Mouse (Mus musculus) CD4-positive, CD25-positive, alpha-beta regulatory T cell, adult 2 months (primary cell): ENCODE measurements around the gene Pus3.
A peak's percentile ranks its signal among the peaks of the same experiment; 100 is the strongest.

Experiments used
- DNase-seq: peaks from one replicate; pipeline ENCODE4 v3.0.0-alpha.2; 2012; ENCODE audit warnings: low read depth, low spot score

Gene Pus3

DNA sequence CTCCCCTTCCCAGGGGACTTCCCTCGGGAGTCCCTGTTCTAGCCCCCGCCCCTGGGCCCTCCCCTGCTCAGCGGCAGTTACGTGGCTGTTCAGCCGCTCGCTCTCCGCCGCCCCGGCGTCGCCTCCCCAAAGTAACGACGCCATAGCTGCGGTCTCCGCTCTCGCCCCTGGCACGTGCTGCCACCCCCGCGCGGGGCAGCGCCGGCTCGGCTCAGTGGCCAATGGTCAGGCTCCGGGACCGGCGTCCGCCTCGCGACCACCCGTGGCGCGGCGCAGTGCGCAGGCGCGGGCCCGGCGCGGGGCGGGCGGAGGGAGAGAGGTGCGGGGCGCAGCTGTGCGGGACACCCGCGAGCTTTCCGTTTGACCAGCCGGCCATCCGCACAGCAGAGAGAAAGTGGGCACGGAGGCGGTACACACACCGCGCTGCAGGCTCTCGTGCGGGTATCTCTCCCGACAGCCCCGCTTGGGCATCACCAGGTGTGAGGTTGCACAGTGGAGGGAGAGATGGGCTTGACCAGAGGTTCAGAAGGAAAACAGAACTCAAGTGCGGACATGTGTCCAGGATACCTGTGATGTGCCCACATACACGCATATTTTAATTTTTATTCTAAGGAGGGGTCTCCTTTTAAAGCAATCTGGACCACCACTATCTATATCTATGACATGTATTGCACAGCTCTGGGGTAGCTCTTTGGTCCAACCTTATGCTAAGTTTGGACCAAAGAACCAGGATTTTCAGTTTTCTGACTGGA, at the start of gene Pus3, which contains the start of gene Ddx25:
Pus3 (plus strand) TSS at position 339 of the 752 bp plus-strand sequence.
Ddx25 (minus strand) TSS at position 272 of the 752 bp plus-strand sequence.
- DNase-seq = peak; percentile 63

- no peak for DNase-seq
Observed at GRCm38 (mm10) chr9:35513900-35514299, 44.5 kb upstream of the Pus3 start.

- DNase-seq = no peak
Observed at GRCm38 (mm10) chr9:35516182-35516581, 42.2 kb upstream of the Pus3 start.

DNA sequence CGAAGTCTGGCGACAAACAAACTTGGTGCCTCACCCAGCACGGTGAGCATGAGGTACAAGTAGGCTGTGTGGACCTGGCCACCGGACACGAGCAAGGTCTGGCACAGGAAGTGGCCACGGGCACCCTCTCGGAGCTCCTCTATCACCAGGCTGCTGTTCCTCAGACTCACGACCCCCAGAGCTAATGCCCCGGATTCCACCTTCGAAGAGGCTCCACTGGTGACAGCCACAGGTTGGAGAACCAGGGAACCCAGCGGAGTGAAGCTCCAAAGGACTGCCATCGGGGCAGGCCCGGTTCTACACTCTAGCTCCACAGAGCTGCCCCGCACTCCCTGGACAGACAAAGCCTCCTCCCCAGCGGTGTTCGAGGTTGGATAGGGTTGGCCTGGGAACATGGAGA, 41.7 kb upstream of the Pus3 start:
- no peak for DNase-seq

GRCm38 (mm10) chr9:35518169-35518568, 40.2 kb upstream of the Pus3 start, which contains the start of gene Gm1113:
Gm1113 (minus strand) TSS chr9:35518269.
- no peak for DNase-seq

GRCm38 (mm10) chr9:35520631-35521348, 37.6 kb upstream of the Pus3 start:
- DNase-seq = no peak

DNA sequence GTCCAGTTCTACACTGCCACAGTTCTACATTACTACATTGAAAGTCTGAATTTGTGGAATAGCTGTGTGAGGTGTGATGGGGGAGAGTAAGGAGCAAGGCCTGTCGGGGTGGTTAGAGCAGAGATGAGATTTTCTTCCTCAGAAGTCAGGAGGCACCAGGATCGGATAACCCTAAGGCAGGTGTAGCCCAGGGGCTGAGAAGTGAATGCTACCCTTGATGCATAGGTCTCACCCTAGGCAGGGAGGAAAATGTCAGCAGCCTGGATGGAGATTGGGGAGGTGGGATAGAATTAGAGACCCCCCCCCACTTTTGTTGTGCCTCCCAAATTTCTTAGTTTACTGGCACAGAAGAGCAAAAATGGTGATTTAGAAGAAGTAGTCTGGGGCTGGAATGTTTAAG, 36.2 kb upstream of the Pus3 start:
- no peak for DNase-seq

DNA sequence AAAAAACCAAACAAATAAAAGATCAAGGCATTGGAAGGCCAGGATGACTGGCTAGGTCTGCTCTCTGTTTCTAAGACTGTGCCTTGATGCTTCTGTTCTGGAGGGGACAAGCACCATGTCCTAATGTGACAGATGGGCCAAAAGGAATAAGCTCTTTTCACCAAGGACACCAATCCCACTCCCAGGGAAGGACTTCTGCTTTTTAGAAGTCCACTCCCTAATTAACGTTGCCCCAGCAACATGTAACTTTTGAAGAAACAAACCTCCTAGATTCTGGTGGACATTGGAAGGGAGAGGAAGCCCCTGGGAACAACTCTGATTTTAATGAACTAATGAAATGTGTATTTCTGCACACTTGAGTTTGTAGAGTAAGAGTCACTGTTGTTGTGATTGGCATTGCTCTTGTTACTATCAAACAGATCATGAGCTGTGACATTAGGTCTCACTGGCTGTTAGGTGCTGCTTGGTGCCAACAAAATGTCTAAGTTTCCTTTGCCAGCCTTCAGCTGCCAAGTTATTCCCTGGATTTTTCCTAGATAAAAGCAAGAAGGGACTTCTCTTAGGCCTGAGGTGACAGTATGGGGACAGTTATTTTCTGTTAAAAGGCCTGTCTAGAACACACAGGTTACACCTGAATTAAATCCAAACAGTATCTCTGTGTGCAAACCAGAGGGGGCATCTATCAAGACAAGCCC, 35.4 kb upstream of the Pus3 start:
- DNase-seq = no peak

DNA sequence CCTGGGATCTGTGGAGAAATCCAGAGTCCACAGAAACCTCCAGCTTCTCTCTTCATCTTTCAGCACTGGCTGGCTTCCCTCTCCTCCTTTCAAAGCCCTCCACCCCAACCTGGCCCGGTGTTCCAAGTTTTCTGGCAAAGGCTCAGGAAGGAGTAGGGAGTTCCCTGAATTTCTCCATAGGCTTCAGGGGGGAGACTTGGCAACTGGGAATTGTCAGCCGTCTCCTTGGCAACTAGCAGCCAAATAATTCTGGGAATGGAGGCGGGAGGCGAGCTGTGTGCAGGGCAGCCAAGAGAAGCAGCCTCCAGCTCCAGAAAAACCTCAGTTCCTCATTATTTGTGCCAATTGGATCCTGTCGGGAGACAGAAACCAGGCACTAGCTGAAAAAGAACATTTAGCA, 34.9 kb upstream of the Pus3 start:
- DNase-seq = no peak

DNA sequence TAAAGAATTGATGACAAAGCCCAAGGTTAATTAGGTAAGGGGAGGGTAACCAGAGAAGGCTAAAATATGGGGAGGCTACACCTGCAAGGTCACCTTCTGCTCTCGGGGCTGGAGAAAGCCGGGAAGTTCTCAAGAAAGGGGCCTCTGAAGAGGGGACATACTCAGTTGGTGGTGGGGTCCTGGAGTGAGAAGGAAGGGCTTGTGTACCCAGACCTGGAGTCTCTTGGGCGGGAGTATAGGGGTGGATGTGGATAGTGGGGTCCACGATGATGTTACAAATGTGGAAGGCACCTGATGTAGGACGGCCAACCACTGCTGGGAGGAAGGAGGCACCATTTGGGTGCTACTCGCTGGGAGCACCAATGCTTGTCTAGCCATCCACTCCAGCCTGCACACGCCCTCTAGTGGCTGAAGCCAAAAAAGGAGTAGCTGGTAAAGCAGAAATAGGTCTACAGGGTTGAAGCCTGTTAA, 34.4 kb upstream of the Pus3 start:
- peak; percentile 83 for DNase-seq

DNA sequence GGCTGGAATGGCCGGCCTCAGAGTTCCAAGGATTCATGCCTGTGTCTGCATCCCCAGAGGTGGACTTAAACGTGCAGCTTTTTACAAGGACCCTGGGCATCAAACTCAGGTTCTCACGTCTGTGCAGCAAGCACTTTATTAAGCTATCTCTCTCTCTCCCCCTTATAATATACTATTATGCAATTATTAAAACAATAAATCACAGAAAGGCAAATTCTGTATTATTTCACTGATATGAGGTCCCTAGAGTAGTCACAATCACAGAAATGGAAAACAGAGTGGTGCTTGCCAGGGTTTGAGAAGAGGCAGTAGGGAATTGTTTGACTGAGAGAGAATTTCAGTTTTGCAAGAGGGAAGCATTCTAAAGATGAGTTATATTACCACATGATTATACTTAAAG, 29.3 kb upstream of the Pus3 start:
- no peak for DNase-seq

GRCm38 (mm10) chr9:35529796-35530195, 28.6 kb upstream of the Pus3 start:
- DNase-seq = no peak

GRCm38 (mm10) chr9:35533266-35533665, 25.1 kb upstream of the Pus3 start:
- no peak for DNase-seq

DNA sequence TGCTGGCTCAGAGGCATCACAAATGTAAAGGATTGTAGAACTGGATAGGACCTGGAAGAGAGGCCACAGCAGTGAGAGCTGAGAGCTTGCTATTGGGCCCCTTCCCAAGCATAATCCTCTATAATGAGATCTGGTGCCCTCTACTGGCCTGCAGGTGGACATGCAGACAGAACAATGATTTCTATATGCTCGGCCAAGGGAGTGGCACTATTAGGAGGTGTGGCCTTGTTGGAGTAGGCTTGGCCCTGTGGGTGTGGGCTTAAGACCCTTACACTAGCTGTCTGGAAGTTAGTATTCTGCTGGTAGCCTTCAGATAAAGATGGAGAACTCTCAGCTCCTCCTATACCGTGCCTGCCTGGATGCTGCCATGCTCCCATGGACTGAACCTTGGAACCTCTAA, 23.3 kb upstream of the Pus3 start:
- peak; percentile 71 for DNase-seq

DNA sequence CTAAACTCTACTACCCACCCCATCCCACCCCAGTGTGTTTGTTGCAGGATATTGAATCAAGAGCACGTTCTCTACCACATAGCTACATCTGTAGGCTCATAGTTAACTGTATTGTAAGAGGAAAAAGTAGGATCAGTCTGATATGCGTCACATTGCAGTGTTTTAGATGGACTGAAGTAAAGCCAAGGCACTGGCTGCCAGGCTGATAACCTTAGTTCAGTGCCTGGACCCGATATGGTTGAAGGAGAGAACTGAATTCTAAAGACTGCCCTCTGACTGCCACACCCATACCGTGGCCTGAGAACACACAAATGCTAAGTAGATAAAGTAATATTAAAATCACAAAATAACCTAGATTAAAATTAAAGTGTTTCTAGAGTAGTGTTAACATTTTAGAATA, 22.5 kb upstream of the Pus3 start:
- no peak for DNase-seq

GRCm38 (mm10) chr9:35539001-35539750, 19.2 kb upstream of the Pus3 start:
- DNase-seq = no peak

GRCm38 (mm10) chr9:35541024-35541423, 17.4 kb upstream of the Pus3 start:
- no peak for DNase-seq

DNA sequence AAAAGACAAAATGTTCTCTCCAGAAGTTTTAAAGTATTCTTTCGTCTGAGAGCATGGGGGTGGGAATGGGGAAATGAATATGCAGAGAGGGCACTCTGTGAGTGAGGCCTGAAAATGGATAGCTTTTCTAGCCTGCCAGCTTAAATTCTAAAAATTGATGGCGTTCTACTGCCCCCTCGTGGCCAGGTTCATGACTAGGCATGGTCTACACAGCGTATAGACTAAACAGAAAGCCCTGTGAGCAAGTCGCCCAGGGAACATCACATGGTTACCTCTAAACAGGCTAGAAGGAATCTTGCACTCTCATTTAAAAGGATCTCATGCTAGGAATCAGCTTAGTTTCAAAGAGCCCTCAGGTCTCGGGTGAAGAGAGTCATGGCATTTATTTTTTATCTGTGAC, 16.9 kb upstream of the Pus3 start:
- peak; percentile 86 for DNase-seq

DNA sequence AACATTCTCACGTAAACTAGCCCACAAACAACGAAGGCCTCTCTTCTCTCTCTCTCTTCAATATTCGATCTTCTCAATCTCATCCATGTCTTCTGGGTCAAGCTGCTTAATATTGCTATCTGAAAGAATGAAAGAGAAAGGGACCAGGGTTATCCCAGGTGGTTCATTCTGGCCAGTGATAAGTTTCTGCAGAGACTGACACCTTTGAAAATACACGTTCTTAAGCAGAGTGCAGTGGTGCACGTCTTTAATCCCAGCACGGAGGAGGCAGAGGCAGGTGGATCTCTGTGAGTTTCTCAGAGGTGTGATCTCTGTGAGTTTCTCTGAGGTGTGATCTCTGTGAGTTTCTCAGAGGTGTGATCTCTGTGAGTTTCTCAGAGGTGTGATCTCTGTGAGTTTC, 16.5 kb upstream of the Pus3 start:
- DNase-seq = no peak

GRCm38 (mm10) chr9:35543099-35543860, 15.1 kb upstream of the Pus3 start:
- DNase-seq = no peak

- no peak for DNase-seq
Observed at GRCm38 (mm10) chr9:35544666-35545065, 13.7 kb upstream of the Pus3 start.
